19 mouse cellular contexts compared by ENCODE assay signal in genomic region chr10:84163752-84164151, GRCm38 (mm10).
DNase-seq lines count a peak whose midpoint lies in the region; ATAC-seq and TF ChIP-seq lines count a peak whose summit lies in the region.
"Had no signal": no experiment of that assay in that cellular context is flagged by ENCODE, and none has a peak within 500 bp of the region (broad histone marks: within the 10 kb centered on the region; RNA-seq: fewer than 3 reads in every experiment).

No protein-coding gene starts in this region.

- no peak for TF ChIP-seq CTCF in layer of hippocampus, adult 2 months (conservative IDR thresholded peaks at IDR 0.05)

- no peak overlapping the region for H3K4me3 ChIP-seq in layer of hippocampus, adult 2 months
- H3K4me3 ChIP-seq: embryonic facial prominence, embryonic 10.5 days; gastrocnemius, adult 2 months; heart, adult 2 months; hindbrain, embryonic 10.5 days had no signal

- ATAC-seq in common myeloid progenitor, adult 5-6 weeks (replicated peaks; ENCODE audit: low read depth, poor library complexity, severe bottlenecking), result peak; percentile 54
- ATAC-seq in megakaryocyte progenitor cell, adult 5-6 weeks (replicated peaks; ENCODE audit: poor library complexity), result peak; percentile 60
- ATAC-seq: activated CD4-positive, CD25-positive, alpha-beta regulatory T cell, adult 4 months; forebrain, embryonic 14.5 days; Patski had no signal

- DNase-seq in layer of hippocampus, adult 11-12 months (ENCODE audit: low spot score), result peak; percentile 12
- no peak for DNase-seq in layer of hippocampus, adult 2 months (ENCODE audit: low spot score in 2 of 2)
- no peak for DNase-seq in cerebellum, postnatal 14 days
- no peak for DNase-seq in lung, adult 18-20 months
- DNase-seq in spleen, adult 12 weeks (ENCODE audit: low spot score), result no peak
- DNase-seq: adrenal gland, postnatal 14 days; cerebellum, adult 2 months; cerebellum, postnatal 10 days; gastrocnemius, adult 2 months; gastrocnemius, postnatal 36 days had no signal

- no peak overlapping the region for H3K27ac ChIP-seq in layer of hippocampus, adult 2 months
- H3K27ac ChIP-seq: gastrocnemius, adult 2 months; heart, adult 2 months; hindbrain, embryonic 14.5 days had no signal
